ENCODE assay signal across 26 mouse cellular contexts in genomic region chr1:150043061-150043460, GRCm38 (mm10). TPM values are rescaled to one million over a fixed set of nuclear protein-coding genes. Genes with fewer than 3 reads are reported as not detected.
DNase-seq lines count a peak whose midpoint lies in the region; ATAC-seq lines count a peak whose summit lies in the region.
"Had no signal": no experiment of that assay in that cellular context is flagged by ENCODE, and none has a peak within 500 bp of the region (broad histone marks: within the 10 kb centered on the region; RNA-seq: fewer than 3 reads in every experiment).

No protein-coding gene starts in this region.

- H3K36me3 ChIP-seq in embryonic facial prominence, embryonic 11.5 days (replicated peaks; ENCODE audit: control insufficient read depth, insufficient read depth, low read depth, low read length), result no peaks in the 10 kb centered on the region
- no peaks in the 10 kb centered on the region for H3K36me3 ChIP-seq in embryonic facial prominence, embryonic 10.5 days (replicated peaks)
- H3K36me3 ChIP-seq in neural tube, embryonic 15.5 days, result no peaks in the 10 kb centered on the region
- H3K36me3 ChIP-seq: limb, embryonic 13.5 days had no signal

- peak; percentile 18 for DNase-seq in embryonic facial prominence, embryonic 11.5 days (ENCODE audit: low spot score)
- no peak for DNase-seq in embryonic facial prominence, embryonic 10.5 days (ENCODE audit: low spot score)
- DNase-seq in 3134 (ENCODE audit: extremely low read depth, insufficient read length, low spot score) (peak; percentile 62), NIH3T3 (ENCODE audit: low read depth) (peak; percentile 55)
- DNase-seq in forelimb bud, embryonic 11.5 days (ENCODE audit: low read depth, low spot score), result peak; percentile 0
- DNase-seq in right cerebral cortex, postnatal 36 days (ENCODE audit: low spot score in 2 of 2), result no peak
- DNase-seq: adrenal gland, postnatal 10 days; cerebellum, adult 8-10 months; cerebellum, postnatal 25 days; heart, adult 2 months; kidney, adult 2 months; kidney, postnatal 36 days; liver, postnatal 0 days; lung, postnatal 36 days; midbrain, embryonic 14.5 days; right cerebral cortex, adult 18-20 months; right cerebral cortex, postnatal 4 days; thymus, adult 2 months; thymus, postnatal 36 days had no signal

- H3K4me3 ChIP-seq in embryonic facial prominence, embryonic 11.5 days (ENCODE audit: low read depth, low read length), result no peak overlapping the region
- no peak overlapping the region for H3K4me3 ChIP-seq in embryonic facial prominence, embryonic 10.5 days
- no peak overlapping the region for H3K4me3 ChIP-seq in neural tube, embryonic 15.5 days (replicated peaks)
- H3K4me3 ChIP-seq: heart, adult 2 months; limb, embryonic 13.5 days; megakaryocyte, embryonic 14.5 days had no signal

- WGBS in embryonic facial prominence, embryonic 11.5 days, result 69% methylated on average over 3 of the region's 3 CpGs
- 73% methylated on average over 3 of the region's 3 CpGs for WGBS in embryonic facial prominence, embryonic 10.5 days
- 91% methylated on average over 3 of the region's 3 CpGs for WGBS in neural tube, embryonic 15.5 days

- H3K9me3 ChIP-seq in embryonic facial prominence, embryonic 11.5 days (replicated peaks; ENCODE audit: control insufficient read depth, low read length), result no peaks in the 10 kb centered on the region
- no peaks in the 10 kb centered on the region for H3K9me3 ChIP-seq in embryonic facial prominence, embryonic 10.5 days
- H3K9me3 ChIP-seq in neural tube, embryonic 15.5 days (replicated peaks), result no peaks in the 10 kb centered on the region
- H3K9me3 ChIP-seq: limb, embryonic 13.5 days; megakaryocyte, embryonic 14.5 days had no signal

- H3K4me1 ChIP-seq in embryonic facial prominence, embryonic 11.5 days (ENCODE audit: control insufficient read depth, insufficient read depth, low read length), result no peaks in the 10 kb centered on the region
- H3K4me1 ChIP-seq in embryonic facial prominence, embryonic 10.5 days, result no peaks in the 10 kb centered on the region
- H3K4me1 ChIP-seq in neural tube, embryonic 15.5 days, result no peaks in the 10 kb centered on the region
- H3K4me1 ChIP-seq: limb, embryonic 13.5 days; megakaryocyte, embryonic 14.5 days had no signal

- no peak overlapping the region for H3K27ac ChIP-seq in embryonic facial prominence, embryonic 11.5 days (replicated peaks; ENCODE audit: low read depth, low read length)
- H3K27ac ChIP-seq in embryonic facial prominence, embryonic 10.5 days (replicated peaks), result no peak overlapping the region
- H3K27ac ChIP-seq in neural tube, embryonic 15.5 days (replicated peaks), result no peak overlapping the region
- H3K27ac ChIP-seq: heart, adult 2 months; hindbrain, embryonic 14.5 days; limb, embryonic 13.5 days had no signal

- ATAC-seq in embryonic facial prominence, embryonic 11.5 days (replicated peaks; ENCODE audit: insufficient number of reproducible peaks, low FRiP score, low TSS enrichment, low read depth), result no peak
- no peak for ATAC-seq in neural tube, embryonic 15.5 days (ENCODE audit: low FRiP score)
- ATAC-seq: forebrain, embryonic 16.5 days; liver, postnatal 0 days had no signal

- no peak overlapping the region for H3K9ac ChIP-seq in embryonic facial prominence, embryonic 11.5 days (replicated peaks; ENCODE audit: low read length)
- no peak overlapping the region for H3K9ac ChIP-seq in neural tube, embryonic 15.5 days (replicated peaks)
- H3K9ac ChIP-seq: hindbrain, embryonic 14.5 days; limb, embryonic 13.5 days; liver, postnatal 0 days had no signal

- H3K4me2 ChIP-seq in embryonic facial prominence, embryonic 11.5 days (ENCODE audit: low read depth, low read length), result no peak overlapping the region
- no peak overlapping the region for H3K4me2 ChIP-seq in neural tube, embryonic 15.5 days
- H3K4me2 ChIP-seq: hindbrain, embryonic 14.5 days; limb, embryonic 13.5 days; liver, embryonic 11.5 days had no signal

- no peaks in the 10 kb centered on the region for H3K27me3 ChIP-seq in embryonic facial prominence, embryonic 11.5 days (ENCODE audit: control insufficient read depth, insufficient read depth, low read length)
- no peaks in the 10 kb centered on the region for H3K27me3 ChIP-seq in embryonic facial prominence, embryonic 10.5 days (replicated peaks; ENCODE audit: low read depth, poor library complexity, severe bottlenecking)
- H3K27me3 ChIP-seq in neural tube, embryonic 15.5 days (replicated peaks), result no peaks in the 10 kb centered on the region
- H3K27me3 ChIP-seq: limb, embryonic 13.5 days; megakaryocyte, embryonic 14.5 days had no signal

RNA-seq across cellular contexts. Expression of gene Ptgs2, which starts 56.8 kb away (rescaled TPM):
- 0.29 and 0.43 TPM in 2 replicates for polyA plus RNA-seq in embryonic facial prominence, embryonic 11.5 days (2014; fragmentation: Nextera tagmentation; extraction: Ambion mirVana)
- polyA plus RNA-seq in embryonic facial prominence, embryonic 10.5 days (2016; fragmentation: Nextera tagmentation; extraction: Ambion mirVana), result 0.16 and 0.25 TPM in 2 replicates
- polyA plus RNA-seq in neural tube, embryonic 15.5 days (2015; fragmentation: Nextera tagmentation; extraction: Ambion mirVana), result 0.03 and 0.22 TPM in 2 replicates
- polyA plus RNA-seq: forebrain, embryonic 16.5 days; liver, postnatal 0 days; midbrain, embryonic 14.5 days; neural tube, embryonic 11.5 days had no signal

Comparison
In these comparisons a context has a peak if more than half of its experiments do, and no peak if none do; other contexts are left out.
1. DNase-seq: peak in embryonic facial prominence, embryonic 11.5 days (single experiment), 3134 (single experiment), NIH3T3 (single experiment) and forelimb bud, embryonic 11.5 days (single experiment); none in embryonic facial prominence, embryonic 10.5 days (single experiment) and right cerebral cortex, postnatal 36 days (0 of 2).